Comparison of ENCODE assay signal across 18 mouse cellular contexts in the genomic region with DNA sequence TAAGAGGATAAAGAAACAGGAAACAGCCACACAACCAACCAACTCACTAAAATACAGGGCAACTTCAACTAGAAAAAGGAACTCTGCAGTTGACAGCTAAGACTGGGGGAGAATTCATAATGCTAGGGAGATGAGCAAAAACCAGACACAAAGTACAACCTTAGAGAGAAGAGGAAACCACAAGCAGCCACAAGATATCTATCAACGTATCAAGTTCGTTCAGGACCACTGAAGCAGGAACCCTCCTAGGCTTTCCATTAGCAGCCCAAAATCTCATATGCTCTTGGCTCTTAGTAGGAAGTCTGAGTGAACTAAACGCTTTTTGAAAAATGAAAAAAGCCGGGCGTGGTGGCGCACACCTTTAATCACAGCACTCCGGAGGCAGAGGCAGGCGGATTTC. TPM values are rescaled to one million over a fixed set of nuclear protein-coding genes. Genes with fewer than 3 reads are reported as not detected.
DNase-seq lines count a peak whose midpoint lies in the region; ATAC-seq and TF ChIP-seq lines count a peak whose summit lies in the region.
"Had no signal": no experiment of that assay in that cellular context is flagged by ENCODE, and none has a peak within 500 bp of the region (broad histone marks: within the 10 kb centered on the region; RNA-seq: fewer than 3 reads in every experiment).

No protein-coding gene starts in this region.

- H3K27me3 ChIP-seq in MEL (ENCODE audit: control insufficient read depth in 1 of 2, insufficient read depth in 2 of 2, low read length in 2 of 2), result no peaks in the 10 kb centered on the region
- H3K27me3 ChIP-seq: embryonic facial prominence, embryonic 15.5 days; limb, embryonic 15.5 days; midbrain, embryonic 13.5 days had no signal

- H3K79me2 ChIP-seq in MEL (ENCODE audit: control insufficient read depth, insufficient read depth, low read length, poor library complexity), result no peaks in the 10 kb centered on the region

- TF ChIP-seq CTCF in MEL (IDR thresholded peaks at IDR 0.05 in 2 of 3, conservative IDR thresholded peaks at IDR 0.05 in 1 of 3; ENCODE audit: control insufficient read depth in 1 of 3, insufficient read depth in 1 of 3, low read depth in 2 of 3, low read length in 3 of 3, poor library complexity in 1 of 3, severe bottlenecking in 1 of 3), result no peak

- no peak overlapping the region for H3K9ac ChIP-seq in MEL (ENCODE audit: control insufficient read depth, low read depth, low read length, poor library complexity, severe bottlenecking)
- H3K9ac ChIP-seq: embryonic facial prominence, embryonic 15.5 days; limb, embryonic 15.5 days; liver, postnatal 0 days; midbrain, embryonic 13.5 days had no signal

- peak; percentile 77 to 79 for TF ChIP-seq EP300 in MEL (IDR thresholded peaks at IDR 0.05; ENCODE audit: low read depth in 1 of 2, low read length in 2 of 2)

- peaks cover 0 to 17% of the 10 kb centered on the region in 2 experiments; a peak in 1 of 4 replicates for H3K4me1 ChIP-seq in MEL (ENCODE audit: control insufficient read depth in 1 of 2, insufficient read depth in 2 of 2, low read length in 2 of 2)
- H3K4me1 ChIP-seq: embryonic facial prominence, embryonic 15.5 days; limb, embryonic 15.5 days; midbrain, embryonic 13.5 days had no signal

- peak; percentile 43 for DNase-seq in thymus, postnatal 0 days (ENCODE audit: low spot score)
- DNase-seq in thymus, postnatal 14 days, result no peak
- peak; percentile 95 for DNase-seq in MEL (ENCODE audit: low read depth, low spot score)
- peak; percentile 19 to 26 for DNase-seq in thymus, postnatal 36 days
- DNase-seq in ovary, postnatal 14 days (ENCODE audit: low spot score), result no peak
- DNase-seq in adrenal gland, postnatal 36 days, result no peak
- DNase-seq in heart, postnatal 4 days, result no peak
- DNase-seq: adrenal gland, adult 8-10 months; cerebellum, adult 8-10 months; heart, postnatal 36 days; kidney, postnatal 10 days; liver, postnatal 0 days; lung, postnatal 36 days; right cerebral cortex, postnatal 25 days had no signal

- TF ChIP-seq RAD21 in MEL (IDR thresholded peaks at IDR 0.05; ENCODE audit: low read depth, low read length), result no peak

- no peak overlapping the region for H3K4me3 ChIP-seq in MEL (ENCODE audit: control insufficient read depth in 1 of 2, insufficient read depth in 1 of 2, low read depth in 2 of 2, low read length in 2 of 2)
- H3K4me3 ChIP-seq: embryonic facial prominence, embryonic 15.5 days; limb, embryonic 15.5 days; midbrain, embryonic 13.5 days had no signal

- ATAC-seq in inflammation-experienced regulatory T-cells, adult 6 months, result peak; percentile 96
- ATAC-seq: midbrain, embryonic 13.5 days had no signal

- H3K27ac ChIP-seq in MEL (ENCODE audit: control insufficient read depth, low read depth, low read length), result peak overlapping the region; percentile 26
- H3K27ac ChIP-seq: embryonic facial prominence, embryonic 15.5 days; limb, embryonic 15.5 days; midbrain, embryonic 13.5 days had no signal

- peaks cover 0 to 13% of the 10 kb centered on the region in 2 experiments; a peak in 2 of 4 replicates for H3K36me3 ChIP-seq in MEL (ENCODE audit: control insufficient read depth in 1 of 2, insufficient read depth in 2 of 2, low read length in 2 of 2)
- H3K36me3 ChIP-seq: embryonic facial prominence, embryonic 15.5 days; limb, embryonic 15.5 days; midbrain, embryonic 13.5 days had no signal

- no peaks in the 10 kb centered on the region for H3K9me3 ChIP-seq in MEL (replicated peaks; ENCODE audit: insufficient read depth, low read length)
- H3K9me3 ChIP-seq: embryonic facial prominence, embryonic 15.5 days; limb, embryonic 15.5 days; midbrain, embryonic 13.5 days had no signal

- TF ChIP-seq POLR2A in MEL (IDR thresholded peaks at IDR 0.05; ENCODE audit: control insufficient read depth in 1 of 2, insufficient read depth in 1 of 2, low read depth in 1 of 2, low read length in 2 of 2, poor library complexity in 1 of 2), result no peak

TF ChIP-seq in MEL, 35 proteins besides CTCF, POLR2A, EP300 and RAD21:
- TF ChIP-seq E2F4 (IDR thresholded peaks at IDR 0.05; ENCODE audit: borderline replicate concordance, low read depth, low read length), result no peak
- TF ChIP-seq GATA1 (IDR thresholded peaks at IDR 0.05; ENCODE audit: low read depth, low read length), result peak; percentile 91
- no peak for TF ChIP-seq CHD1 (IDR thresholded peaks at IDR 0.05; ENCODE audit: low read depth, low read length)
- TF ChIP-seq MEF2A (IDR thresholded peaks at IDR 0.05; ENCODE audit: extremely low read depth, insufficient replicate concordance, low read depth, low read length, poor library complexity, severe bottlenecking), result no peak
- peak; percentile 83 for TF ChIP-seq ETS1 (IDR thresholded peaks at IDR 0.05; ENCODE audit: low read depth, low read length)
- TF ChIP-seq HCFC1 (IDR thresholded peaks at IDR 0.05; ENCODE audit: low read depth, low read length), result no peak
- no peak for TF ChIP-seq MYC (IDR thresholded peaks at IDR 0.05; ENCODE audit: low read depth, low read length)
- TF ChIP-seq TAL1 (IDR thresholded peaks at IDR 0.05; ENCODE audit: low read length), result peak; percentile 55
- TF ChIP-seq UBTF (IDR thresholded peaks at IDR 0.05; ENCODE audit: borderline replicate concordance, insufficient read depth, low read depth, low read length), result no peak
- TF ChIP-seq CHD2 (IDR thresholded peaks at IDR 0.05; ENCODE audit: low read length), result no peak
- TF ChIP-seq ZNF384 (IDR thresholded peaks at IDR 0.05; ENCODE audit: low read depth, low read length), result 0 out of 2 replicates have a peak, but pooled peaks have one; percentile 7
- TF ChIP-seq MAX (IDR thresholded peaks at IDR 0.05; ENCODE audit: low read length), result no peak
- no peak for TF ChIP-seq ELF1 (IDR thresholded peaks at IDR 0.05; ENCODE audit: low read depth, low read length)
- peak; percentile 43; the same call in 1 of the 2 replicates for TF ChIP-seq TCF12 (IDR thresholded peaks at IDR 0.05; ENCODE audit: low read depth, low read length)
- TF ChIP-seq NELFE (IDR thresholded peaks at IDR 0.05; ENCODE audit: low read depth, low read length), result no peak
- no peak for TF ChIP-seq GABPA (IDR thresholded peaks at IDR 0.05; ENCODE audit: low read depth, low read length)
- TF ChIP-seq KAT2A (conservative IDR thresholded peaks at IDR 0.05; ENCODE audit: low read depth, low read length), result no peak
- TF ChIP-seq POLR2AphosphoS5 (IDR thresholded peaks at IDR 0.05; ENCODE audit: borderline replicate concordance, low read depth, low read length), result no peak
- TF ChIP-seq MYB (IDR thresholded peaks at IDR 0.05; ENCODE audit: low read depth, low read length), result no peak
- TF ChIP-seq USF1 (IDR thresholded peaks at IDR 0.05; ENCODE audit: low read depth, low read length), result no peak
- no peak for TF ChIP-seq JUND (IDR thresholded peaks at IDR 0.05; ENCODE audit: low read depth, low read length)
- TF ChIP-seq NRF1 (IDR thresholded peaks at IDR 0.05; ENCODE audit: insufficient read depth, low read depth, low read length, poor library complexity, severe bottlenecking), result no peak
- no peak for TF ChIP-seq ZC3H11A (IDR thresholded peaks at IDR 0.05; ENCODE audit: low read depth, low read length)
- TF ChIP-seq TBP (IDR thresholded peaks at IDR 0.05; ENCODE audit: low read depth, low read length), result peak; percentile 93
- peak; percentile 50; the same call in 1 of the 2 replicates for TF ChIP-seq SIN3A (IDR thresholded peaks at IDR 0.05; ENCODE audit: low read length)
- no peak for TF ChIP-seq MAFK (IDR thresholded peaks at IDR 0.05; ENCODE audit: borderline replicate concordance, low read depth, low read length)
- no peak for TF ChIP-seq MXI1 (IDR thresholded peaks at IDR 0.05; ENCODE audit: low read depth, low read length)
- no peak for TF ChIP-seq USF2 (IDR thresholded peaks at IDR 0.05; ENCODE audit: borderline replicate concordance in 1 of 2, insufficient read depth in 1 of 2, low read depth in 1 of 2, low read length in 2 of 2)
- TF ChIP-seq POLR2AphosphoS2 (IDR thresholded peaks at IDR 0.05; ENCODE audit: low read length), result no peak
- peak; percentile 92 for TF ChIP-seq RCOR1 (IDR thresholded peaks at IDR 0.05; ENCODE audit: low read depth, low read length)
- TF ChIP-seq ZMIZ1 (IDR thresholded peaks at IDR 0.05; ENCODE audit: low read depth, low read length), result no peak
- TF ChIP-seq BHLHE40 (IDR thresholded peaks at IDR 0.05; ENCODE audit: borderline replicate concordance, low read depth, low read length), result no peak
- TF ChIP-seq MAZ (IDR thresholded peaks at IDR 0.05; ENCODE audit: low read depth, low read length), result no peak
- no peak for TF ChIP-seq ZKSCAN1 (IDR thresholded peaks at IDR 0.05; ENCODE audit: low read depth, low read length)
- no peak for TF ChIP-seq SMC3 (IDR thresholded peaks at IDR 0.05; ENCODE audit: low read depth, low read length)
TF ChIP-seq in MEL: peak in this region for 8.

RNA-seq across cellular contexts. Expression of gene Srpk2, which starts 47.1 kb away (rescaled TPM):
- polyA plus RNA-seq in thymus, postnatal 0 days (2015; fragmentation: Nextera tagmentation; extraction: Ambion mirVana), result 48.3 and 56.4 TPM in 2 replicates
- 11.2 and 13.3 TPM in 2 replicates for total RNA-seq in MEL (2012; rRNA removed)
- 10 to 100 TPM; 16.9 to 41.7 TPM for polyA plus RNA-seq in MEL (2012; ENCODE audit: insufficient read depth in 1 of 2, insufficient read length in 2 of 2, low read depth in 1 of 2, low replicate concordance in 2 of 2, missing spikeins in 1 of 2)
- 10 to 100 TPM; 71.5 to 98.3 (median 72.5) TPM for polyA plus RNA-seq in inflammation-experienced regulatory T-cells, adult 6 months (2017; shearing (Covaris generic))
- 10 to 100 TPM; 46.6 to 47.2 TPM for total RNA-seq in adrenal gland, postnatal 36 days (2021)
- total RNA-seq in heart, postnatal 4 days (2021), result 10 to 100 TPM; 61.5 to 68.3 TPM

Comparison
In these comparisons a context has a peak if more than half of its experiments do, and no peak if none do; other contexts are left out.
1. DNase-seq: peak in thymus, postnatal 0 days (single experiment), MEL (single experiment) and thymus, postnatal 36 days (2 of 2); none in thymus, postnatal 14 days (single experiment), ovary, postnatal 14 days (single experiment), adrenal gland, postnatal 36 days (0 of 2) and heart, postnatal 4 days (single experiment).